Mouse (Mus musculus) layer of hippocampus, adult 9-10 months (tissue): Measurements from ENCODE around the gene Gm9736.
"Not testable (repeated sequence)": the region's sequence is repeated elsewhere in the genome, so short reads cannot be mapped to it uniquely, and the experiment has no call there.

Experiments
- DNase-seq: peaks from one replicate; pipeline ENCODE4 v3.0.0; 2022; ENCODE audit warnings: low spot score

Gm9736 gene

GRCm38 (mm10) chr10:77751254-77751653, at the start of gene Gm9736:
Gene Gm9736, minus strand, starts transcription at chr10:77751354.
- DNase-seq, result not testable (repeated sequence)

DNA sequence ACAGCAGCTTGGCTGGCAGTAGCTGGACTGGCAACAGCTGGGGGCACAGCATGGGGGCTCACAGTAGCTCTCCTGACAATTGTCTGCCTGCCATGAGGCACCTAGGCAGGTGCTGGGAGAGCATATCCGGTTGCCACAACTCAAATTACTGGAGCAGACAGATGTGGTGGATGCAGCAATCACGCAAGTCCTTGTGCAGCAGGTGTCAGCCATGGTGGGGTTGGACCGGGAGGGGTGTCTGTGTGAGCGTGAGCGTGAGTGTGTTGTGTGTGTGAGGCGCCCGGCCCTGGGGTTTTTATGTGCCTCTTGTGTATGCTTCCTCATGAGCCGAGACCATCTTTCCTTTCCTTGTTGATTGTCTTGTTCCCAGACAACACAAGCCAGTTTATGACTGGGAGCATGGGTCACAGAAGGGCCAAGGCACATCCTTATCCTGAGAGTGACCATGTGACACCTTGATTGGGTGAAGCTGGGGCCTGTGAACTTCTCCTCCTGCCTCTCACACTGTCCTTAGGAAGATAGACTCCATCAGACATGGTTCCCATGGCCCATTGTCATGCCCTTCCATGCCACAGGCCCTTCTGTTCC, 47.9 kb upstream of the Gm9736 start, which contains the start of gene Gm19668:
Gm19668 (minus strand) TSS at position 213 of the 588 bp plus-strand sequence.
- DNase-seq, result no peak

DNA sequence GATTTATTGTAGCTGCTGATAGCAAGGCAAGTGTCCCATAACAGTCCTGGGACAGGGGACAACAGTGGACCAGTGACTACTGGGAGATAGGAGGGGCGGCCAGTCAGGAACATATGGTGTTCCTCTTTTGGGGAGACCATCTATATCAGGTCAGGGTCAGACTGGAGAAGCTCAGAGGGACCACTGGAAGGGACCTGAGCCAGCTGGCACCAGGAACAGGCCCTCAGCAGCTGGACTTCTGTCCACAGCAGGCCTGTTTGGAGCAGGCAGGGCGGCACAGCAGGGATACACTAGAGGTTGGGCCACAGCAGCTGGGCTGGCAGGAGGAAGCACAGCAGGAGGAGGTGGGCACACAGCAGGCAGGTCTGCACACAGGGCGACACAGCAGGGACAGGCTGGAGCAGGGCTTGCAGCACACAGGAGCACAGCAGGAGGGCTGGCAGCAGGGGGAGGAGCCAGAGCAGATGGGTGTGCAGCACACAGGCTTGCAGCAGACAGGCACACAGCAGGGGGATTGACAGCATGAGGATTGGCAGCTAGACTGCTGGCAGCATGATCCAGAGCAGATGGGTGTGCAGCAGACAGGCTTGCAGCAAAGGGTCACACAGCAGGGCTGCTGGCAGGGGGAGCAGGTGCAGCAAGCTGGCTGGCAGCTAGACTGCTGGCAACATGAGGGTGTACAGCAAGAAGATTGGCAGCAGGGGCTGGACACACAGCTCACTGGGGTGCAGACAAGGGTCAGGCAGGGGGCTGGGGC, 47.2 kb upstream of the Gm9736 start:
- DNase-seq, result not testable (repeated sequence)

DNA sequence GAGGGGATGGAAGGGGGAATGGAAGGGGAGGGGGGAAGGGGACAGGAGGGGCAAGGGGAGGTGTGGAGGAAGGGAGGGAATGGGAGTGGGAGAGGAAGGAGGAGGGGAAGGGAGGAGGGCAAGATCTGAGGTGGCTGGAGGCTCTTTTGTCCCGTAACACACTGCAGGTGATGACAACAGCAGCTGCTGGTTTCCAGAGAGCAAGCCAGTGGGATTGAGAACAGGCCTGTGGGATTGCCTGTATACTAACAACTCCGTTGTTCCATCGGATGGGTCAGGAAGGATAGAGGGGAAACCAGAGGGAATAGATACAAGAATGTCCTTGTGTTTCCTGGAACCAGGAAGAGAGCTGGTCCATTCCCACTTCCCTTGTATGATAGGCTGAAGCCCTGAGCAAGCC, 46.5 kb upstream of the Gm9736 start:
- DNase-seq, result no peak

DNA sequence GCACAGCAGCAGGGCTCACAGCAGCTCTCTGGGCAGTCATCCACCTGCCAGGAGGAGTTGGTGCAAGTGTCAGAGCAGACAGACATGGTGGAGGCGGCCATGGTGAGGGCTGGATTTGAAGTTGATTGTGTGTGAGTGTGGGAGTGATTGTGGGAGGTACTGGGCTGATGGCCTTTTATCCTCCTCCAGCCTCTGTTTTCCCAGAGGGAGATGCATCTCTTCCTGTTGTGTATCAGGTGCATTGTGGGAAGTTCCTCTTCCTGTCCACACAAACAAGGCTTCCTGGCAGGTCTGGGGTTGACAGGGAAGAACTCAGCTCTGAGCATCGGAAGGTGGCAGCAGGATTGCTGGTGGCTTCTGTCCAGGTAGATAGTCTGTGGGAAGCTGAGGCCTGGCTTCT, 43.8 kb upstream of the Gm9736 start, which contains the start of gene Gm9639:
Gm9639 (minus strand) TSS at position 101 of the 400 bp plus-strand sequence.
- DNase-seq, result no peak

DNA sequence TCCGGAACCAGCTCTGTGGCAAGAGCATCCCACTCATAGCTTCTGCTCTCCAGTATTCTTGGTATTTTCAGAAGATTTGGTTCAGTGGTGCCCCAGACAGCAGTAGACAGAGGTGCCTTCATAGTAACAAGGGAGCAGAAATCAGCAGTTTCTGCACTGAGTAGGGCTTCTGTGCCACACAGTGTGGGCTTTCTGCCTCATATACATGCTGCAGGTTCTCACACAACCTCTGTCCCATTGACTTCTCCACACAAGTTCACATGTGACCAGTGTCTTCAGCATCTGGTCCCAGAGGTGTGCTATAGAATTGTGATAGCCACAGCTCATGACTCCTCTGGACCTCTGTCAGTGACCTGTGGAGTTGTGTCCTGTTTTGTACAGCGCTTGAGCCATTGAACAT, 37.5 kb upstream of the Gm9736 start:
- no peak for DNase-seq

GRCm38 (mm10) chr10:77787876-77788275, 36.7 kb upstream of the Gm9736 start, which contains the start of gene Gm7137:
Gene Gm7137, minus strand, starts transcription at chr10:77788200.
- not testable (repeated sequence) for DNase-seq

DNA sequence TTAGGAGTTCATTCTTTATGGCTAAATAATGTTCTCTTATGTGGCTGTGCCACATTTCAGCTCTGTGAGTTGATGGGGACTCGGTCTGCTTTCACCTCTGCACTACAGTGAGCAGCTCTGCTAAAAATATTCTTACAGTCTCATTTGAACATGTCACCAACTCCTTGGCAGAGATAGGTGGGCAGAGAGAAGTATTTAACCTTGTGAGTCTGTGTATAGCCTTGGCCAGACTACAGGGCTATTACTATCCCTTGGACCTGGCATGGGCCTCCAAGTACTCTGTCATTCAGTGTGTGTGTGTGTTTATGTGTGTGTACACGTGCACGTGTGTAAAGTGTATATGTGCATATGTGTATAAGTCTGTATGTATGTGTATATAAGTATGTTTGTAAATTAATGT, 32.2 kb upstream of the Gm9736 start:
- DNase-seq, result not testable (repeated sequence)

GRCm38 (mm10) chr10:77782442-77782841, 31.3 kb upstream of the Gm9736 start, which contains the start of gene Gm3250:
Gene Gm3250, minus strand, starts transcription at chr10:77782542.
- DNase-seq, result not testable (repeated sequence)

DNA sequence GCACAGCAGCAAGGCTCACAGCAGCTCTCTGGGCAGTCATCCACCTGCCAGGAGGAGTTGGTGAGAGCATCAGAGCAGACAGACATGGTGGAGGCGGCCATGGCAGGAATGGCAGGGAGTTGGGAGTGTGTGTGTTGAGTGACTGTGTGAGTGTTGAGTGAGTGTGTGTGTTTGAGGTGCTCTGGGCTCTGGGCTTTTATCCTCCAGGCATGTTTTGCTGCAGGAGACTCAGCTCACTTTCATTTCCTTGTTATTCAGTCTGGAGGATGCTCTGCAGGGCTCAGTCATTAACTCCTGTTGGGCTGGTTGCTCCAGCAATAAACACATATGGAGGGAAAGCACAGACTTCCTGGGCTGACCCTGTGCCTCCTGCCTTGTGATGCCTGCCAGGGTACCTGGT, 25.7 kb upstream of the Gm9736 start, which contains the start of gene Gm7138:
Gm7138 (minus strand) TSS at position 101 of the 400 bp plus-strand sequence.
- not testable (repeated sequence) for DNase-seq

DNA sequence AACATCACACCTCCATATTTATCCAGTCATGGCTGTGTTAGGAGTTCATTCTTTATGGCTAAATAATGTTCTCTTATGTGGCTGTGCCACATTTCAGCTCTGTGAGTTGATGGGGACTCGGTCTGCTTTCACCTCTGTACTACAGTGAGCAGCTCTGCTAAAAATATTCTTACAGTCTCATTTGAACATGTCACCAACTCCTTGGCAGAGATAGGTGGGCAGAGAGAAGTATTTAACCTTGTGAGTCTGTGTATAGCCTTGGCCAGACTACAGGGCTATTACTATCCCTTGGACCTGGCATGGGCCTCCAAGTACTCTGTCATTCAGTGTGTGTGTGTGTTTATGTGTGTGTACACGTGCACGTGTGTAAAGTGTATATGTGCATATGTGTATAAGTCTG, 21.0 kb upstream of the Gm9736 start:
- DNase-seq, result not testable (repeated sequence)

GRCm38 (mm10) chr10:77771225-77771624, 20.1 kb upstream of the Gm9736 start, which contains the start of gene Gm3238:
Gene Gm3238, minus strand, starts transcription at chr10:77771325.
- DNase-seq, result not testable (repeated sequence)

DNA sequence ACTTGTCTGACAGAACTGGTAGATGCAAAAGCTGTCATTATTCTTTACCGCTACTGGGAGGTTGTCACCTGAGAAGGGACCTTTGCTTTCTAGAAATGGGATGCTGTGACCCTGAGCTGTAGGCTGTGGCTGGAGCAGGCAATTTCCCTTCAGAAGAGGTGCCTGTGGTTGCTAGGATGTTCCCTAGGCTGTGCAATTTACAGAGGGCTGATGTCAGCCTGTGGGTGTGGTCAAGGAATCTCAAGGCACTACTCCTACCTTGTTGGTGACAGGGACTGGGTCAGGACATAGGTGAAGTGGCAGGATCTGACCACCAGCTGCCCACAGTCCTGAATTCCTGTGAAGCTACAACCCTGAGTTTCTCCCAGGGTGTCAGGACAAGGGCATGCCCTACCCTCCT, 18.6 kb upstream of the Gm9736 start:
- DNase-seq, result no peak

DNA sequence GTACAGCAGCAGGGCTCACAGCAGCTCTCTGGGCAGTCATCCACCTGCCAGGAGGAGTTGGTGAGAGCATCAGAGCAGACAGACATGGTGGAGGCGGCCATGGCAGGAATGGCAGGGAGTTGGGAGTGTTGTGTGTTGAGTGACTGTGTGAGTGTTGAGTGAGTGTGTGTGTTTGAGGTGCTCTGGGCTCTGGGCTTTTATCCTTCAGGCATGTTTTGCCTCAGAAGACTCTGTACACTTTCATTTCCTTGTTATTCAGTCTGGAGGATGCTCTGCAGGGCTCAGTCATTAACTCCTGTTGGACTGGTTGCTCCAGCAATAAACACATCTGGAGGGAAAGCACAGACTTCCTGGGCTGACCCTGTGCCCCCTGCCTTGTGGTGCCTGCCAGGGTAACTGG, 8.4 kb upstream of the Gm9736 start, which contains the start of gene Gm3233:
Gm3233 (minus strand) TSS at position 101 of the 400 bp plus-strand sequence.
- not testable (repeated sequence) for DNase-seq

- DNase-seq, result no peak
Measured at GRCm38 (mm10) chr10:77753448-77753847, 2.3 kb upstream of the Gm9736 start.

- not testable (repeated sequence) for DNase-seq
Measured at GRCm38 (mm10) chr10:77752312-77752711, 1.2 kb upstream of the Gm9736 start.

DNA sequence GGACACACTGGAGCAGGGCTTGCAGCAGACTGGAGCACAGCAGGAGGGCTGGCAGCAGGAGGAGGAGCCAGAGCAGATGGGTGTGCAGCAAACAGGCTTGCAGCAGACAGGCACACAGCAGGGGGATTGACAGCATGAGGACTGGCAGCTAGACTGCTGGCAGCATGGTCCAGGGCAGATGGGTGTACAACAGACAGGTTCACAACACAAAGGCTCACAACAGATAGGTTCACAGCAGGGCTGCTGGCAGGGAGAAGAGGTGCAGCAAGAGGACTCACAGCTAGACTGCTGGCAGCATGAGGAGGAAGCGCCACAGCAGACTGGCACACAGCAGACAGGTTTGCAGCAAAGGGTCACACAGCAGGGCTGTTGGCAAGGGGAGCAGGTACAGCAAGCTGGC, 468 bp downstream of the Gm9736 start:
- DNase-seq, result not testable (repeated sequence)

DNA sequence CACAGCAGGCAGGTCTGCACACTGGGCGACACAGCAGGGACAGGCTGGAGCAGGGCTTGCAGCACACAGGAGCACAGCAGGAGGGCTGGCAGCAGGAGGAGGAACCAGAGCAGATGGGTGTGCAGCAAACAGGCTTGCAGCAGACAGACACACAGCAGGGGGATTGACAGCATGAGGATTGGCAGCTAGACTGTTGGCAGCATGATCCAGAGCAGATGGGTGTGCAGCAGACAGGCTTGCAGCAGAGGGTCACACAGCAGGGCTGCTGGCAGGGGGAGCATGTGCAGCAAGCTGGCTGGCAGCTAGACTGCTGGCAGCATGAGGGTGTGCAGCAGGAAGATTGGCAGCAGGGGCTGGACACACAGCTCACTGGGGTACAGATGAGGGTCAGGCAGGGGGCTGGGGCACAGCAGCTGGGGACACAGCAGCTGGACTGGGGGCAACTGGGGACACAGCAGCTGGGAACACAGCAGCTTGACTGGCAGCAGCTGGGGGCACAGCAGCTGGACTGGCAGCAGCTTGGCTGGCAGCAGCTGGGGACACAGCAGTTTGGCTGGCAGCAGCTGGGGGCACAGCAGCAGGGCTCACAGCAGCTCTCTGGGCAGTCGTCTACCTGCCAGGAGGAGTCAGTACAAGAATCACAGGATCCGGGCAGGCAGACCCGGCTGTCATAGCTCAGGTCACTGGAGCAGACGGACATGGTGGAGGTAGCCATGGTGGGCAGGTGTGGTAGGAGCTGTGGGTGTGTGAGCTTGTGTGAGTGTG, 9.0 kb downstream of the Gm9736 start, which contains the start of gene Gm18596:
Gm18596 (minus strand) TSS at position 715 of the 765 bp plus-strand sequence.
- not testable (repeated sequence) for DNase-seq

GRCm38 (mm10) chr10:77738929-77739328, 12.2 kb downstream of the Gm9736 start:
- DNase-seq, result no peak

- DNase-seq, result no peak
Measured at GRCm38 (mm10) chr10:77735928-77736327, 15.2 kb downstream of the Gm9736 start.

DNA sequence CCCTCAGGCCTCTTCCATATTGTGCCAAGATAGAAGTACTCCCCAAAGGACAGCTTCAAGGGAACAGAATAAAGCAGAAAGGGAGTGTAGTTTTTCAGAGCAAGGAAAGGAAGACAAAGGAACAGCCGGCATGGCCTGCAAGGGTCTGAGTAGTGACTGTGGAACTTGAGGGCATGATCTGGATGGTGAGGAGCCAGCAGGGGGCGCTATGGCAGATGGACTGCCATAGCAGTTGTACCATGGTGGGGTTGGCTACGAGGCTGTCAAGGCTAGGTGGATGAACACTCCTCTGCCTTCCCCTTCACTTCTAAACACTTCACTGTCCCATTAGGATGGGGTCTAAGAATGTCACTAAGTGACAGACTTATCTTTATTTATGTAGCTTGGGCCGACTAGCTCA, 21.9 kb downstream of the Gm9736 start:
- no peak for DNase-seq

DNA sequence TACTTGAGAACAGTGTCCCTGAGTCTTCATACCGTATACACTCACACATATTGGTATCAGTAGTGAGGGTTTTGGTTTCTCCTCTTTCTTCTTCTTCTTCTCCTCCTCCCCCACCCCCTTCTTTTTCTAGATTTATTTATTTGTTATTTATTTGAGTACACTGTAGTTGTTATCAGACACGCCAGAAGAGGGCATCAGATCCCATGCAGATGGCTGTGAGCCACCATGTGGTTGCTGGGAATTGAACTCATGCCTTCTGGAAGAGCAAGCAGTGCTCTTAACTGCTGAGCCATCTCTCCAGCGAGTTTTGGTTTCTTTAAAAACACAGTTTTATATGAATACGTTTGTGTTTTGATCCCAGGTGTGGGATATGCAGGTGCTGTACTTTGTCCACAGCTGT, 22.9 kb downstream of the Gm9736 start:
- no peak for DNase-seq
